Mouse (Mus musculus): ENCODE measurements around the gene Aspscr1. TPM values are rescaled to one million over a fixed set of nuclear protein-coding genes. Genes with fewer than 3 reads are reported as not detected.

Gene Aspscr1
- polyA plus RNA-seq, 1 experiment from 2014 or later: 144 TPM

DNA sequence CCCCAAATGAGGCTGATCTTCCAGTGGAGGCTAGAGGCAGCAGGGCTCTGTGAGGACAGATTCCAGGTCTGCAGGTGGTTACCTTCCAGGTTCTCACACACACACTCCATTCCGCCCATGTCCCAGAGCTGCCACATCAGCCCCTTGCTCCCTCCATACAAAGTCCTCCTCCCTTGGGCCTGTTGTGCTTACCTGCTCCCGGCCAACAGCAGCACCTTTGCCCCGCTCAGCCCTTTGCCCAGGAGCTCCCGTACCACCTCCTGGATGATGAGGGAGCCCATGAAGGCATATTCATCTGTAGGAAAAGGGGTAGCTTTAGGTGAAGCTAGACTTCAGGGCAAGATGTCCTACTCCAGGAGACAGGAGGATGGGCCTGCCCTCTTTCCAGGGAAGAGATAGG is 15.5 kb upstream of the Aspscr1 start:
- H3K36me3 ChIP-seq (ENCODE audit: control insufficient read depth, insufficient read depth, low read length): no peaks in the 10 kb centered on the region
- no peak overlapping the region for H3K4me3 ChIP-seq (ENCODE audit: low read depth, low read length)
- H3K9me3 ChIP-seq (replicated peaks; ENCODE audit: control insufficient read depth, low read length, poor library complexity, severe bottlenecking): no peaks in the 10 kb centered on the region
- no peak overlapping the region for H3K9ac ChIP-seq (ENCODE audit: low read depth, low read length)
- peaks cover 11% of the 10 kb centered on the region; the same call in 1 of the 2 replicates for H3K4me1 ChIP-seq (ENCODE audit: control insufficient read depth, insufficient read depth, low read length)
- no peak overlapping the region for H3K27ac ChIP-seq (ENCODE audit: low read length)
- peaks cover 58% of the 10 kb centered on the region for H3K27me3 ChIP-seq (ENCODE audit: control insufficient read depth, insufficient read depth, low read depth, low read length)
- no peak for ATAC-seq
- WGBS: 91% methylated on average over 4 of the region's 4 CpGs
- H3K4me2 ChIP-seq (ENCODE audit: low read length): no peak overlapping the region

DNA sequence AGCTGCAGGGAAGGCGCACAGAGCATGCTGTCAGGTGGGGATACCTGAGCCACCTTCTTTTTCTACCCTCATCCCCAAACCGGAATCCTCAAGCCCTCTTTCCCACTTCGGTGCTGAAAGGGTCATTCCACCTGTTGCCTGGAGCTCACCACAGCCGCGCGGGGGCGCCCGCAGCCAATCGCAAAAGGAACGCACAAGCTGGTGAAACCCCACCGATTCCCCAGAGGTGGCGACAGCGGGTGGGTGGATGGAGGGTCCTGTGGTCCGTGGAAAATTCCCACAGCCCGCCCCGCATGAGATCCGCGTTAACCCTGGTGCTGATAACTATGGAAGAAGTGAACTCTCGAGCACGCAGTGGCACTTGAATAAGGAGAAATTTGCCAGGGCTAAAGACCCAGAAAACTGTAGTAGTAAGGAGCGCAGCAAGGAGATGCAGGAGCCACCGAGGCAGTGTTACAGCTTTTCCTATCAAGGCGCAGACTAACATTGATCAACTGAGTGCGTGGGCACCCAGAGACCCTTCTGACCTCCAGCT is 13.8 kb upstream of the Aspscr1 start:
- no peak overlapping the region for H3K4me3 ChIP-seq (ENCODE audit: low read depth, low read length)
- H3K9ac ChIP-seq (ENCODE audit: low read depth, low read length): no peak overlapping the region
- no peaks in the 10 kb centered on the region for H3K9me3 ChIP-seq (replicated peaks; ENCODE audit: control insufficient read depth, low read length, poor library complexity, severe bottlenecking)
- ATAC-seq: no peak
- no peak overlapping the region for H3K27ac ChIP-seq (ENCODE audit: low read length)
- peaks cover 11% of the 10 kb centered on the region; the same call in 1 of the 2 replicates for H3K4me1 ChIP-seq (ENCODE audit: control insufficient read depth, insufficient read depth, low read length)
- peaks cover 73% of the 10 kb centered on the region for H3K27me3 ChIP-seq (ENCODE audit: control insufficient read depth, insufficient read depth, low read depth, low read length)
- 4% methylated on average over 24 of the region's 24 CpGs for WGBS
- H3K36me3 ChIP-seq (ENCODE audit: control insufficient read depth, insufficient read depth, low read length): no peaks in the 10 kb centered on the region
- no peak overlapping the region for H3K4me2 ChIP-seq (ENCODE audit: low read length)

DNA sequence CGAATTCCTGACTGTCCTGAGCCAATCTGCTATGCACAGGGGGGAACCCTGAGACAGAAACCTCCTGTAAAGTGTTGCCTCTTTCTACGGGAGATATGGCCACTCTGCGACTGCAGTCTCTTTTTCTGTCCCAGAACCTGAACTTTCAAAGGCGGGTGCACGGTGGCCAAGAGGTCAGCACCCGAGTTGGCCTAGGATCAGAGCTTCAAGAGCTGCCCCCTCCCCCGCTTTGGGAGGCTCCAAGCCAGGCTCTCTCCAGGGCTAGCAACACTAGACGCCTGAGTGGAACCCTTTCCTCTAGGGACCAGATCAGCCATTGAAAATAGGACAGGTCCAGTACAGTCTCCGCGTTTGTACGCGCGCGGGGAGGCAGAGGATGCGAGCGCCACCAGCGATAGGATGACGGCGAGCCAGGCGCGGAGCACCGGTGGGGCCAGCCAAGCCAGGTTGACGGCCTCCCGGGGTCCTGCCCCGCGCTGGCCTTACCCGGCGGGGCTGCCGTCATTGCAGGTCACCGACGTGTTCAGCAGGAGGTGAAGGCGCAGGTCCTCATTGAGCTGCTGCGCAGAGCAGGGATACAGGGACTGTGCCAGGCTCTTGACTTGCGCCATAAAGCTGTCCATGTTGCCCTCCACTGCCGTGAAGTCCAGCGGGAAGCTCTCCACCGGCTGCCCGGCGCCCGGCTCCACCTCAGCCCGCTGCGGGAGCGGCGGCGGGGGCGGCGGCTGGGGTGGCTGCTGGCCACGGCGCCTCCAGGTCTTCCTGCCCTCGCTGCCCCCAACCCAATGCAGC is 13.1 kb upstream of the Aspscr1 start:
- H3K36me3 ChIP-seq (ENCODE audit: control insufficient read depth, insufficient read depth, low read length): no peaks in the 10 kb centered on the region
- ATAC-seq: no peak
- H3K27ac ChIP-seq (ENCODE audit: low read length): no peak overlapping the region
- H3K4me2 ChIP-seq (ENCODE audit: low read length): peak overlapping the region; percentile 58
- H3K4me3 ChIP-seq (ENCODE audit: low read depth, low read length): peak overlapping the region; percentile 36
- WGBS: 2% methylated on average over 49 of the region's 50 CpGs
- H3K9me3 ChIP-seq (replicated peaks; ENCODE audit: control insufficient read depth, low read length, poor library complexity, severe bottlenecking): no peaks in the 10 kb centered on the region
- 0 out of 2 replicates have a peak overlapping the region, but pooled peaks have one; percentile 44 for H3K9ac ChIP-seq (ENCODE audit: low read depth, low read length)
- H3K27me3 ChIP-seq (ENCODE audit: control insufficient read depth, insufficient read depth, low read depth, low read length): peaks cover 73% of the 10 kb centered on the region
- peaks cover 11% of the 10 kb centered on the region; the same call in 1 of the 2 replicates for H3K4me1 ChIP-seq (ENCODE audit: control insufficient read depth, insufficient read depth, low read length)

GRCm38 (mm10) chr11:120660301-120661075 is 12.3 kb upstream of the Aspscr1 start:
- H3K4me3 ChIP-seq (ENCODE audit: low read depth, low read length): peak overlapping the region; percentile 36
- H3K27ac ChIP-seq (ENCODE audit: low read length): no peak overlapping the region
- peaks cover 79% of the 10 kb centered on the region for H3K27me3 ChIP-seq (ENCODE audit: control insufficient read depth, insufficient read depth, low read depth, low read length)
- H3K4me1 ChIP-seq (ENCODE audit: control insufficient read depth, insufficient read depth, low read length): peaks cover 11% of the 10 kb centered on the region; the same call in 1 of the 2 replicates
- H3K9ac ChIP-seq (ENCODE audit: low read depth, low read length): peak overlapping the region; percentile 44; the same call in 1 of the 2 replicates
- WGBS: under 1% methylated on average over 93 of the region's 95 CpGs
- H3K36me3 ChIP-seq (ENCODE audit: control insufficient read depth, insufficient read depth, low read length): no peaks in the 10 kb centered on the region
- no peaks in the 10 kb centered on the region for H3K9me3 ChIP-seq (replicated peaks; ENCODE audit: control insufficient read depth, low read length, poor library complexity, severe bottlenecking)
- ATAC-seq: no peak
- peak overlapping the region; percentile 58 for H3K4me2 ChIP-seq (ENCODE audit: low read length)

DNA sequence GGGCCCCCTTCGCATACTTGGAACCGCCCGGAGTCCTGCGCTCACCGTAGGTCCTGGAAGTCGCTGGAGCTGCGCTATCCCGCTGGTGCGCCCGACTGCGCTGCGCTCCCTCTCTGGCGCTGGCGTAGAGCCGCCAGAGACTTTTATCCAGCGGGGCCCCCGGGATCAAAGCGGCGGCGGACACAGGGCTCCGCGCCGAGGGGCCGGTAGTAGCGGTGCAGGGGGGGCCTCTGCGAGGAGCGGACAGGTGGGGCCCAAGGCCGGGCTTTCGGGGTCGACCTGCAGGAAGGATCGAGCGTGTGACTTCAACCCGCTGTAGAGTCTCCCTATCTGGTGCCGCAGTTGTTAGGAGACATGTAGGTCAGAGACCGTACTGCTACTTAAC is 11.7 kb upstream of the Aspscr1 start, which contains the start of gene Notum:
Gene Notum, minus strand, starts transcription at position 100 of the 385 bp plus-strand sequence.
- no peak for ATAC-seq
- Histone ChIP-seq H3K4me1 (ENCODE audit: control insufficient read depth, insufficient read depth, low read length) (peaks cover 11% of the 10 kb centered on the region; the same call in 1 of the 2 replicates), H3K4me3 (ENCODE audit: low read depth, low read length) (peak within 1 kb of the TSS; percentile 36), H3K9me3 (replicated peaks; ENCODE audit: control insufficient read depth, low read length, poor library complexity, severe bottlenecking) (no peaks in the 10 kb centered on the region), H3K27me3 (ENCODE audit: control insufficient read depth, insufficient read depth, low read depth, low read length) (peaks cover 80% of the 10 kb centered on the region), H3K27ac (ENCODE audit: low read length) (no peak within 1 kb of the TSS), H3K36me3 (ENCODE audit: control insufficient read depth, insufficient read depth, low read length) (no peaks in the 10 kb centered on the region), H3K4me2 (ENCODE audit: low read length) (peak within 1 kb of the TSS; percentile 58), H3K9ac (ENCODE audit: low read depth, low read length) (peak within 1 kb of the TSS; percentile 44; the same call in 1 of the 2 replicates)
- under 1% methylated on average over 33 of the region's 35 CpGs for WGBS

DNA sequence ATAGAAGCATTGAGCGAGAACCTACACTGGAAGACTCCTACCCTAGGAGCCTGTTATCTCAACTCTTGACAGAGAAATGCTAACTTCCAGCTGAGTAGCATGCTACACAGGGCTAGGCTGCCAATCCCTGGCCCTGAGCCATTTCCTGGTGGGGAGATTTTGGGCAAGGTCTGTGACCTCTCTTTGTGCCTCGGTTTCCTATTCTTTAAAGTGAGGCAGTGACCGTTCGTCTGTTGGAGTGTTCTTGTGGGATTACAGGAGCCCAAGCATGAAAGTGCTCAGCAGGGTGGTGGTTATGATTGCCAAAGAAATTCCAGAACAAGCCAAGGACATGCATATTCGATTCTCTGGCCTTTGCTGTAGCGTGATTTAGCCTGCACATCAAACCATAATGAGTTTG is 10.0 kb upstream of the Aspscr1 start:
- Histone ChIP-seq H3K4me2 (ENCODE audit: low read length) (no peak overlapping the region), H3K36me3 (ENCODE audit: control insufficient read depth, insufficient read depth, low read length) (no peaks in the 10 kb centered on the region), H3K4me1 (ENCODE audit: control insufficient read depth, insufficient read depth, low read length) (peaks cover 11% of the 10 kb centered on the region; the same call in 1 of the 2 replicates), H3K4me3 (ENCODE audit: low read depth, low read length) (no peak overlapping the region), H3K27me3 (ENCODE audit: control insufficient read depth, insufficient read depth, low read depth, low read length) (peaks cover 67% of the 10 kb centered on the region), H3K27ac (ENCODE audit: low read length) (no peak overlapping the region), H3K9me3 (replicated peaks; ENCODE audit: control insufficient read depth, low read length, poor library complexity, severe bottlenecking) (no peaks in the 10 kb centered on the region), H3K9ac (ENCODE audit: low read depth, low read length) (no peak overlapping the region)
- no peak for ATAC-seq
- WGBS: 22% methylated on average over 6 of the region's 6 CpGs

DNA sequence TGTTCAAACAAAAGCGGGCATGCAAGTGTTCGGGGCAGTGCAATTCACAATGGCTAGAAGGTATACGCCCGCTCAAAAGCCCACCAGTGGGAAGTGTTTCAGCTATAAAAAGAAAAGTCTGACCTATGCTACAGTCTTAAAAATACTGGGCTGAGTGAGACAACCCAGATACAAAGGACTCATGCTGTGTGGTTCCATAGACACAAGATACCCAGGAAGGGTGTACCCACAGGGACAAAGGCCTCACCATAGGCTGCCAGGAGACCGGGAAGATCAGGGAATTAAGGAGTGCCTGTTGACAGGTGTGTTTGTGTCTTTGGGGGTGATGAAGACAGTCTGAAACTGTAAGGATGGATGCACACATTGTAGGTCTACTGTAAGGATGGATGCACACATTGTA is 9.1 kb upstream of the Aspscr1 start:
- WGBS: 48% methylated on average over 5 of the region's 5 CpGs

GRCm38 (mm10) chr11:120665406-120665805 is 7.4 kb upstream of the Aspscr1 start:
- ATAC-seq: no peak
- H3K4me2 ChIP-seq (ENCODE audit: low read length): no peak overlapping the region
- H3K9ac ChIP-seq (ENCODE audit: low read depth, low read length): no peak overlapping the region
- no peak overlapping the region for H3K27ac ChIP-seq (ENCODE audit: low read length)
- 83% methylated on average over 3 of the region's 3 CpGs for WGBS
- H3K4me1 ChIP-seq (ENCODE audit: control insufficient read depth, insufficient read depth, low read length): peaks cover 8% of the 10 kb centered on the region; the same call in 1 of the 2 replicates
- no peaks in the 10 kb centered on the region for H3K36me3 ChIP-seq (ENCODE audit: control insufficient read depth, insufficient read depth, low read length)
- H3K4me3 ChIP-seq (ENCODE audit: low read depth, low read length): no peak overlapping the region
- peaks cover 40% of the 10 kb centered on the region for H3K27me3 ChIP-seq (ENCODE audit: control insufficient read depth, insufficient read depth, low read depth, low read length)
- no peaks in the 10 kb centered on the region for H3K9me3 ChIP-seq (replicated peaks; ENCODE audit: control insufficient read depth, low read length, poor library complexity, severe bottlenecking)

More for the DNA sequence above, 9.1 kb upstream of the Aspscr1 start:
- Histone ChIP-seq H3K4me1 (ENCODE audit: control insufficient read depth, insufficient read depth, low read length) (peaks cover 11% of the 10 kb centered on the region; the same call in 1 of the 2 replicates), H3K27ac (ENCODE audit: low read length) (no peak overlapping the region), H3K4me2 (ENCODE audit: low read length) (no peak overlapping the region), H3K27me3 (ENCODE audit: control insufficient read depth, insufficient read depth, low read depth, low read length) (peaks cover 57% of the 10 kb centered on the region), H3K36me3 (ENCODE audit: control insufficient read depth, insufficient read depth, low read length) (no peaks in the 10 kb centered on the region), H3K4me3 (ENCODE audit: low read depth, low read length) (no peak overlapping the region), H3K9me3 (replicated peaks; ENCODE audit: control insufficient read depth, low read length, poor library complexity, severe bottlenecking) (no peaks in the 10 kb centered on the region), H3K9ac (ENCODE audit: low read depth, low read length) (no peak overlapping the region)
- ATAC-seq: no peak

Data from midbrain, embryonic 16.5 days (tissue).